Mouse (Mus musculus): ENCODE measurements at regions not wholly inside any gene's neighbourhood (a gene's known extent, or its start where the extent isn't known, plus 50 kb on each side); places are given as distances from the start of the nearest gene placed in this dataset.
A peak's percentile ranks its signal among the peaks of the same experiment; 100 is the strongest.
"Not testable (repeated sequence)": the region's sequence is repeated elsewhere in the genome, so short reads cannot be mapped to it uniquely, and the experiment has no call there.

- not testable (repeated sequence) for DNase-seq
These were observed 115.6 kb downstream of the Sec16b start for GRCm38 (mm10) chr1:157622156-157622555.

GRCm38 (mm10) chr1:157632586-157632985 lies 126.1 kb downstream of the Sec16b start:
- no peak for DNase-seq

GRCm38 (mm10) chr1:157633470-157633869 lies 126.9 kb downstream of the Sec16b start:
- no peak for DNase-seq

DNA sequence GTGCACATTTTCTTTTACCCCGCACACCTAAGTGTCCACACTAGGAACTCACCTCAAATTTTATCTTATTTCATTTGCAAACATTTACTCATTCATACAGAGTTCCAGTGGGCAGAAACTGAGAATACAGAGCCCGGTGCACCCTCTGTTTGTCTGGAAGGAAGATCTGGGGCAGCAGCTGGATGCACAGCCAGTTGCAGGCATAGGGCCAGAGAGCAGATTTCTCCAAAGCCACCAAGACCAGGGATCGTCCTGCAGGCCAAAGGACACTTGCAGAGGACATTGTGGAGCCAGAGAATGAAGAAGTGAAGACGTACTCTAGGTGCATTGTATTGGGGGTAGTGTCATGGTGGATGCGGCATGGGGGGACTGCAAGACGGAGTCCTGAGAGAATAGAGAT lies 129.2 kb downstream of the Sec16b start:
- no peak for DNase-seq

DNA sequence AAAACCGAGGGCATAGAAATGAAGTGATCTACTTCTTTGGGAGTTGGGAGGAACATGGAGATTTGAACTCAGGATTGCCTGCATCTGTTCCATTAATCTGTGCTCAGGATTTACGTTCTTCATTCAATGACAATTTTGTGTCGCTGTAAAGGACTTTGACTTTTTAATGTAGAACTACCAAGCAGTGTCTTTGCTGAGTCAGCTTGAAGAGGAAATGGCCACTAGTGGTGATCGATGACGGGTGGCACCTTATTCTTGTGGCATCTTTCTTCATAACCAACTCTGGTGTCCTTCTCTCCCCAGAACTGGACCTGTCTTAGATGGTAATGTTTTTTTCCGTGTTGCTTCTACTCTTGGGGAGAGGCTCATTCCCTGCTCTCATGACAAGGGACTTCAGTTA lies 137.0 kb downstream of the Sec16b start:
- DNase-seq: no peak

- no peak for DNase-seq
These were observed 139.3 kb downstream of the Sec16b start for GRCm38 (mm10) chr1:157645682-157646421.

DNA sequence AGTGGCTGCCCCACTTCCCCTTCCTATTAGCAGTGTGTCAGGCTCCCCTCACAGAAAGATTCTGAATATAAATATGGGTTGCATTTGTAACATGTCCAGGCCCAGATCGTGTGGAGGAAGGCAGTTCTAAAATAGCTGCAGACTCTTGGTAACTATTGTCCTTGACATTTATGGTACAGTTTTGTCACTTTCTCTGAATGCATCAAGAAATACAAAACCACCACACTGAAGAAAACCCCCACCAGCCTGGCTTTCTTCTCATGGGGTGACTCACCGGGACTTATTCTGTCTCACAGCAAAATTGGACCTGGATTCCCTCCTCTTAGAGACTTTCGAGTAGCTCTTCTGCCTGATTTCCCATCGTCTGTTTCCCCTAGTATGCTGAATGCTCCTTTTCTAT lies 148.9 kb downstream of the Sec16b start:
- DNase-seq: no peak

DNA sequence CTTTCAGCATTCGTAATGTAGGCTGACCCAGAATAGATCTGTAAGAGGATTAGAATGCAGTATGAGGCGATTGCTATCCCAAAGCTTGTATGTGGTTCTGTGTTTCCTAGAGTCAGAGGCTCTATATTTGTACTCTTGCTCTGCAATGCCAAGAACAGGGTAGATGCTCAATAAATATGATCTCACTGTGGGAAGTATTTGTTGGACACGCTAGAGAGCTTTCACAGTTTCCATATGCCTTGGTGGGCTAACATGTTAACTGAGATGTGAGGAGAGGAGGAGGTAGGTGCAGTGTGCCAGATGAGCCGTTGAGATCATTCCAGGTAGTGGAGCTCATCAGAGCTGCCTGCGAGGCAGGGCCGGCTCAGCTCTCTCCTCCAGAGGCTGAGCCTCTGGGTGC lies 163.1 kb downstream of the Sec16b start:
- DNase-seq: no peak

GRCm38 (mm10) chr1:157684356-157684755 lies 177.8 kb downstream of the Sec16b start:
- no peak for DNase-seq

DNA sequence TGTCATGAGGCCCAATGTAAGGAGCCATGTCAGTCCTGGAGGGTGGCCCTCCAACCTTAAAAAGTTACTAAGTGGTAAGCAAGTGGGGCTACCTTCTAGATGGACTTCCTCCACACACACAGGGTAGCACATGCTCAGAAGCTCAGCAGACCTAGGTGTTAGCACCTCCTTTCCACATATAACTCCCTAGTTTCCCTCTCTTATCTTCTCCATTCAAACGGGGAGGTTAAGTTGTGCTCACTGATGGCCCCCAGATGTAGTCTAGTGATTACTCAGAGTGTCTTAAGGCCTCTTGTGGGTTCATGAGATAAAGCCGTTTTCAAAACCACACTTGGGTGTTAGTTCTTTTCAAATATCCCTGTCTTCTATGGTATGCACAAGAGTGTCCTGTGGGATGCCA lies 188.7 kb downstream of the Sec16b start:
- DNase-seq: no peak

- DNase-seq: no peak
These were observed 197.1 kb downstream of the Sec16b start for GRCm38 (mm10) chr1:157703639-157704038.

- peak; percentile 35 for DNase-seq
These were observed 198.8 kb downstream of the Sec16b start for GRCm38 (mm10) chr1:157705364-157705763.

GRCm38 (mm10) chr1:157707256-157707655 lies 200.7 kb downstream of the Sec16b start:
- DNase-seq: no peak

GRCm38 (mm10) chr1:157709117-157709516 lies 202.6 kb downstream of the Sec16b start:
- DNase-seq: no peak

DNA sequence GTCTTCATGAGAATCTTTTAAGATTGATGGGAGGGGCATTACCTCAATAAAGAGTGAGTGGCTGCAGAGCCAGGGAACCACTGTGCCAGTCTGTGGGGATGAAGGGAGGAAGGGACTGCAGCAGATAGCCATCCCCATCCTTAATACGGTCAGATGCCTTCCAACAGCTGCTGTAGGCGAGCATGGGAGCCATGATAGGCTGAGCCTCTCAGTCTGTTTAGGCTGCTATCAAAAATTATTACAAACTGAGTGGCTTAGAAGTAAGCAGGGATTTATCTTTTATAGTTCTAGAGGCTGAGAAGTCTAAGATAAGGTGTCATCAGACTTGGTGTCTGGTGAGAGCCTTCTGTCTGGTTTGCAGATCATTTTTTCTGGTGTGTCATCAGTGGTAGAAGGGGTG lies 204.3 kb downstream of the Sec16b start:
- no peak for DNase-seq

- DNase-seq: no peak
These were observed 206.0 kb downstream of the Sec16b start for GRCm38 (mm10) chr1:157712519-157712918.

GRCm38 (mm10) chr1:157713851-157714250 lies 207.3 kb downstream of the Sec16b start:
- no peak for DNase-seq

DNA sequence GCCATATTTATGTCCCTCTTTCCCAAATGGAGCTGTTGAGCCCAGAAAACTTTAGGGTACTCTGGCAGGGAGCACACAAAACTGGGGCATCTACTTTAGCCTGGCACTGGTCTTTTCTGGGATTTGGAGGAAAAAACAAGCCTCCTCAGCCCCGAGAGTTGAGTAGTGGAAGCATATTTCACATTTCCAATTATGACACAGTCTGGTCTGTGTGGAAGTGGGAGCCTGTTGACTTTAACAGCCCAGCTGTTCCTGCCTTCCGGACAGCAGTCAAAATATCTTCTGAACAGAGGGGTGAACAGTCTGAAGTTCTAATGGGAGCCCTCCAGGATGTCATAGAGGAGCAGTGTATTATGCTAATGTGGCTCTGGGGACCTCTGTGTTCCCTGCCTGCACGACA lies 209.1 kb downstream of the Sec16b start:
- DNase-seq: no peak

- DNase-seq: no peak
These were observed 210.6 kb downstream of the Sec16b start for GRCm38 (mm10) chr1:157717131-157717530.

DNA sequence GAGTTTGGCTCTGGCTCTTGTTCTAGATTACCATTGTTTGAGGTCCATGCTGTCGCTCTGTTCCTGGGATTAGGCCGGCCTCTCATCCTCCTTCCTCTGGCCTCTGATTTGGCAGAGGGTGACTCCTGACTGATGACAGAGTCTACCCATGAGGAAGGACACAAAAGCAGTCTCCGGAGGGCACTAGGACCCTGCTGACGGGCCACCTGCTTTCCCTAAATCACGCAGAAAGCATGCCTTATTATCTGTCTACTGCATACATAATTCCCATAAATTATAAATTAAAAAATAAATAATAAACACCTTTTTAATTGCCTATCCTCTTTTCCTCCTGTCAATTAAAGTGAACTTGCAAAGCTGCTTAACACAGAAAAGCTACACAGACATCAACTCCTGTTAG lies 215.4 kb downstream of the Sec16b start:
- DNase-seq: no peak

- no peak for DNase-seq
These were observed 224.6 kb downstream of the Sec16b start for GRCm38 (mm10) chr1:157731124-157731523.

DNA sequence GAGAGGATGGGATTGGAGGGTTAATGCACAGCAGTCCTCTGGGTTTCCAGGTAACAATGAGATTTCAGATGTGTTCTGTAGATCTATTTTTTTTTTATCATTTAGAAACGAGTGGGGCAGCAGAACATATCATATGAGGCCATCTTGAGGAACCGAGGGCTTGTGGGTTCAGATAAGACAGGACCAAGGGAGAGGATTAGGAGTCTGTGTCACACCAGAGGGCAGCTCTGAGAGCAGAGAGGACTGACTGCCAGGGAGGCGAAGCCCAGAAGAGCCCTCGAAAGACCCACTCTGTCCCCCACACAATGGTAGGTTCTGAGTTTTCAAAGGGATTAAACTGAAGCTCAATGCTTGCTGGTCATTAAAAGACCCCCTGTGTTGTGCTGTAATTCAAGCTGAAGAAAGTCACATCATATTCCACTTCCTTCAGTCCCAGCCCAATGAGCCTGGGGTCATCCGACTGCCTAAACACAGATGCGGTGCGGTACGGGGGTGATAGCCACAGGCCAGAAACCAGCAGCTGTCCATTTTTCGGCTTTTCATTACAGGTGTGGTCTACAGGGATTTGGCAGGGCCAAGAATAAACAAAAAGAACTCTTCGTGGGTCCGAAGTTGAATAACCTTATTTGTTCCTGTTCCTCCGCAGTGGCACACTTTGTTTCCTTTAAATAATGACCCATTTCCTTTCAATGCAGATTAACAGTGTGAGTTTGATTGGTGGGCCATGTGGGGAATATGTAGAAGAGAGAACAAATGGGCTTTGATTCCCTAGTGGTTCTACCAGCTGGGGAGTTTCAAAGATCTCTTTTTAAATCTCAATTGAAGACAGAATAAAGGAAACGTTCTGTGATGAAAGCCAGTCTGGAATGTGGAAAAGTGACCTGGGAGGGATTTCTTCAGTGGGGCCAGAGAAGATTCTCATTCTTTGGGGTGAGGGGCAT lies 234.5 kb downstream of the Sec16b start:
- no peak for DNase-seq

DNA sequence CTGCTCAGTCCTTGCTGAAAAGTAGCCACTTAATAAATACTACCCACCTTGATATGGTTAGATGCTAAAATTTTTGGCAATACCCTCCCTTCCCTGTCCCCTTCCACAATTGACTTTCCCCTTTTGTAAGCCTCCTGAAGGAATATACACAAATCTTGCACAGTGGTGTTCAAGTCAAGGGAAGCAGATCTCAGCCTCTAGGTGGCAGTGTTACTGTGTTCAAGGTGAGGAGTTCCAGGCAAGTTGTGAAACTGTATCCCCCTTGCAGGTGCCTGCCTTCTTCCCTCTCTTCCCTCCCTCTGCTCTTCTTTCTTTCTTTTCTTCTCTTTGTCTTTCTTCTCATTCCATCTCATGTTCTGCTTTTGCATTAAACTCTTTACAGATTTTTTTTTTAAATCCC lies 239.1 kb downstream of the Sec16b start:
- DNase-seq: peak; percentile 55

GRCm38 (mm10) chr1:157755015-157755649 lies 248.6 kb downstream of the Sec16b start:
- no peak for DNase-seq
